Mouse (Mus musculus): ENCODE results near the gene Eme1.

DNA sequence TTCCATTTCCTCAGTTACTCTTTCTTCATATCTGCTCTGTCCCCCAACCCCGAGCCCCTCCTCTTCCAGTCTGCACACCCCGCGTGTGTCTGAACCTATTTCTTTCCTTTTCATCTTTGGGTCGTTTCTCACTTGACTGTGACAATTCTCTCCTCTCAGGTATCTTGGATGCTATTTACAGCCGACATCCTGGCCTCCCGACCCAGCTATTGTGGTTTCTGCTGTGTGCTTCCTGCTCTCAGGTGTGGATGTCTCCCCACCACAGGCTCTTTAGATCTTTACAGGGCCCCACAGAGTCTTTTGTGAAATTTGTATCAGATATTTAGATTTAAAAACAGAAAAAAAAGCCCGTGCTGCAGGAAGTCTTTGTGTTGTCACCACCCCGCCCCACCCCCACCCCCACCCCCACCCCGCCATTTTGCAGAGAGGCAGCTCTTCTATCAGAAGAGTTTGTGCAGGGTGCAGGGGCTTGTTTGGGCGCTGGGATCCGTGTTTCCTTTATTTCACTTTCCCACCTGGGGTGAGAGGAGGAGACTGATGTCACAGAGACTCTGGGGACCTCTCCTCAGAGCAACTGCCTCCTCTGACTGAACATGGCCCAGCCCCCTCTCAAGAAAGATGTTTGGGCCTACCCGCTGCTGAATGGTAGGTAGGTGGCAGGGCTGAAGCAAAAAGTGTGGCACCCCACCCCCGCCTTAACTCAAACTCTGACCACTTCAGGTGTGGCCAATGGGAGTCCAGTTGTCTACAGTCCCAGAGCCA is 44.1 kb upstream of the Eme1 start:
- TF ChIP-seq CTCF (IDR thresholded peaks at IDR 0.05; ENCODE audit: low read depth, low read length) (no peak), POLR2A (IDR thresholded peaks at IDR 0.05; ENCODE audit: borderline replicate concordance, low read depth, low read length) (no peak)
